Mouse (Mus musculus): ENCODE measurements around the gene Hapln1. TPM values are rescaled to one million over a fixed set of nuclear protein-coding genes. Genes with fewer than 3 reads are reported as not detected.

Hapln1 gene
- 10 to 100 TPM in 1 of 2 experiments, 1 to 10 TPM in 1; 3.6 to 10.1 TPM for total RNA-seq (2021)
- long read RNA-seq, experiment 1, full-length matches to known transcripts, result 1 of 1 reads
- long read RNA-seq, experiment 1, partial matches to known transcripts, result 0 of 1 reads
- long read RNA-seq, experiment 1, other reads (novel, unspliced or antisense), result 0 of 1 reads
- long read RNA-seq, experiment 2, full-length matches to known transcripts, result 1 of 1 reads
- long read RNA-seq, experiment 2, partial matches to known transcripts, result 0 of 1 reads
- long read RNA-seq, experiment 2, other reads (novel, unspliced or antisense), result 0 of 1 reads

DNA sequence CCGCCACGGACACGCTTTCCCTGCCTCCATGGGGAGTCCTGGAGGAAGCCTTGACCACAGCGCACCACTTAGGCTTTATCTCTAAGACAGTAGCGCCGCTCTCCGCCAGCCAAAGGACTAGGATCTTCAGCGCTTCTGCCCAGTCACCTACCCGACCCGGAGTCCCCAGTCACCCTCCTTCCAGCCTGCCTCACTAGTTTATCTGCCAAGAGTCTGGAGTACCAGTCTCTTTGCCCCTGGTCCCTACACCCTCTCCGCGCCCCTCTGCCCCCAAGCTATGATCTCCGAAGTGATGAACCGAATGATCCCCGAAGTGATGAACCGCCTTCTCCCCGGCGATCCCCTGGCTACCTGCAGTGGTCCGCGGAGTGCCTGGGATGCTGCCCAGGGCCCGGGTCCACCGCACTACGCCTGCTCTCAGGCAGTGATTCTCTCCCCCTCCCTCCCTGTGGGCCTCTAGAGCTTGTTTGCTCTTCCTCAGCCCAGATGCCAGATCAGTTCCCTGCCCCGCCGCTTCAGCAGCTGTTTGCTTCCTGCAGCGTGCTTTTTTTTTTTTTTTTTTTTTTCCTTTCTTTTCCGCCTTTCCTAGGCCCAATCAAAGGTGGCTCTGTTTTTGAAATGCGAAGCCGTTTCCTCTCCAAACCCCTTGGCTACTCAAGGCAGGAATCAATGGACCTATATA lies at the start of gene Hapln1:
TSS of gene Hapln1 (plus strand) at position 592 of the 682 bp plus-strand sequence.
- DNase-seq, result peak; percentile 58 to 65

DNA sequence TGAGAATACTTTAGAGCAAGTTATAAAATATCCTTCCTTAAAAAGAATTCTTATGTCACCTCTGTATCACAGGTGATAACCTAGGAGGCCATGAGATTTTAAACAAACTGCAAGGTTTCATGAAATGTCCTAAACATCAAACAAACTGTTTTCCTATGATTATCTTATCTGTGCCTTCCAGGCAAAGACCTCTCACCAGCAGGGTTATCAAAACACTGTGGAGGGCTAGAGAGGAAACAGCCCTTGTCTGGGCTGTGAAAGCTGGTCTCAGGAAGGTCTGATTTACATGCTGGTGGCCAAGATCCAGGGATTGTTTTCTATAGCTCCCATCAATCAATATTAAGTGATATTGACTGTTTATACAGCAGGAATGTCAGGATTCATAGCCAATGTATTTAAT lies 46.4 kb upstream of the Hapln1 start:
- peak in 1 of 2 experiments; percentile 15 for DNase-seq

DNA sequence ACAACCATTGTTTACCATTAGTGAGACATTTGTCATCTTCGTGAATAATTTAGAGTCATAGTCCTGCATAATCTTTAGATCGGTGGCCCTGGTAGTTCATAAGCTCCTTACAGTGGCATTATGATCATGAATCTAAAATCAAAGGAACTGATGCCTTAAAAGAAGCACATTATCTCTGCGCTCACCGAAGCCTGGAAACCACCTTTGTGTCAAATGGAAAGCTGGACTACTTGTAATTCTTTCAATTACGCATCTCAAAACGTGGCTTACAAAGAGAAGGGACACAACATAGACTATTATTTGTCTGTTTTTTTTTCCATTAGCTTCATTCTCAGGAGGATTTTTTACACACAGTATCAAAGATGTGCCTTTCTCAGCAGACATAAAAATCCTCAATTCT lies 45.9 kb upstream of the Hapln1 start:
- no peak for DNase-seq

DNA sequence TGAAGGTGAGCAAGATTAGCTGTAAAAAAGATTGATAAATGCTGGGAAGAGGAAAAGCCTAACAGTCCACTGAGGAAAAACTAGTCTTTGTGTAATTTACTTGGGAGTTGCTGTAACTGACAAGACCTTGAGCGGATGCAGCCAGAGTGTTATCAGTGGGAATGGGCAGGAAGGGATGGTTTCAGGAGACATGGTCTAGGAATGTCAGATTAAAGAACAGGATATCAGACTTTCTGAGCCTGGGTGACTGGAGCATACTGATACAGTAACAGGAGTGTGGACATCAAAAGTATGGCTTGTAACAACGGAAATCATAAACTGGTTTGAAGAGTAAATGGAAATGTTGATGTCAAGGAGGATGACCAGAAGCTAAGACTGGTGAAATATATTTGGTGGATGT lies 43.0 kb upstream of the Hapln1 start:
- no peak for DNase-seq

DNA sequence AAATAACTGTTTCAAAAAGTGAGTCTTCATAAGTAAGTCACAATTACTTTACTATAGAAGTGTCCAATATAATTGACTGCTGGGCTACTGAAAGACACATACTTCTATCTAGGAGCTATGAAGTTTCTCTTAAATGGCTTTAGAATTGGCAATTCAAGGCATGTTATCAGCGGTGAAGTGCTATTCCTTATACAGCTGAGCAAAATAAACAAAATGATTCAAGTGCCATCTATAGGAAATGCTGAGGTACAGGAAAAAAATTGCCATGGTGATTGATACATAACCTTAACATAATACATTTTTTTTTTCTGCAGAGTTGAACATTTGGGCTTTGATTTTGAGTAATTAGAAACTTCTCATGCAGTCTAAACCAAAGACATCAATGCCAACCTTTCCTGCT lies 40.2 kb upstream of the Hapln1 start:
- DNase-seq, result no peak

DNA sequence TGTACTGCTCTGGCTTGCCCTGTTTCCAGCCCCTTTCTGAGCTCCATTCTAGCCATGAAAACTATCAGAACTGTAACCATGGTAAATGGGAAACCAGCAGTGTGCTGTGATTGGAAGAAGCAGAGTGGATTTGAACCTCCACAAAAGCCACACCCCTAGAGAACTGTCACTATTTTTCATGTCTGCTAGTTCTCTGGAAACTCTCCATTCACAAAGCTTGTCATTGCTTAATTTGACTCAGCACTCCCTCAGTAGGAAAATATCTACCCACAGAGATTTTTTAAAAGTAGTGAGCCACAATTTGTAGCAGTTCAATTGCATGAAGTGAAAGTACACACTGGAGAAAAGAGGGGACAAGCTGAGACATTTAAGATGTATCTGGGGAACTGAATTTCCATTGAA lies 18.1 kb upstream of the Hapln1 start:
- no peak for DNase-seq

DNA sequence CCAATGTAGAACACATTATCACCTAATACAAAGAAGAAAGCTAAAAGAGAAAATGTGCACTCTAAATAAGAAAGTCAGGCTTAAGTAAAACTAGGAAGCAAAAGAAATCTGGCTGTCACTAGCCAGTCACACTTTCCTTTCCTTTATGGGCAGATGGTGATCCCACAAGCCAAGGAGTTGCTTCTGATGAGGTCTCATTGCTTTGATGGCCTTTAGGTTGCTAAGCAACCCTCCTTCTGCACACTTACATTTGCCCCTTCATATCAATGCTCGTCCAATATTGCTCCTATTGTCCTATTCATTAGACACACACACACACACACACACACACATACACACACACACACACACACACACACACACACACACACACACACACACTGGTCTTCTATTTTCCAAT lies 10.9 kb upstream of the Hapln1 start:
- no peak for DNase-seq

DNA sequence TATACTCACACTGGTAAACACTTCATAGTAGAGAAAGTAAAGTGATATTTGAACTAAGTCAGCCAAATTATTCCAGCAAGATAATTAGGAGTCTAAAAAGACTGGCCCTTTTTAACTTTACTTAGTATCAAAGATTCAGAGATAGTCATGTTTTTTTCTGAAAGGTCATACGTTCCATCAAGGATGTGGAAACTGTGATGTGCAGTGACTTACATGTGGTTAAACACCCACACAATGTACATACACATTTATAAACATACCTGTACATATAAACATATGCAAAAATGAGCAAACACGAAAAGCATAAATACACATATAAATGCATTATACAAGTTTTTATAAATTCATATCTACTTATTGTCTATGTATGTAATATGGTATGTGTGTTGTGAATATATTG lies 9.2 kb upstream of the Hapln1 start:
- no peak for DNase-seq

DNA sequence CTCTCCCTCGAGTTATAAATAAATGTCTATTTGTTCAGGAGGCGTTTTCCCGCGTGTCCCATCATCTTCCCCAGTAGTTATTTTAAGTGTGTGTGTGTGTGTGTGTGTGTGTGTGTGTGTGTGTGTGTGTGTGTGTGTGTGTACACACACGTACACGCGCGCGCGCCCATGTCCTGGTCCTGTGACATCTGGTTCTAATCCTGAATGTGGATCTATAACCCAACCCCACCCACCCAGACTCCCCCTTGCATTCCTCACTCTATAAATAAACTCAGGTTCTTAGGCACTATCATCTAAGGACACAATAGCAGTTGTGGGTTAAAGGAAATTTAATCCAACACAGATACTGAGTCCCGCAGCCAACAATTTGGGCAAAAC lies 280 bp downstream of the Hapln1 start:
- no peak for DNase-seq

DNA sequence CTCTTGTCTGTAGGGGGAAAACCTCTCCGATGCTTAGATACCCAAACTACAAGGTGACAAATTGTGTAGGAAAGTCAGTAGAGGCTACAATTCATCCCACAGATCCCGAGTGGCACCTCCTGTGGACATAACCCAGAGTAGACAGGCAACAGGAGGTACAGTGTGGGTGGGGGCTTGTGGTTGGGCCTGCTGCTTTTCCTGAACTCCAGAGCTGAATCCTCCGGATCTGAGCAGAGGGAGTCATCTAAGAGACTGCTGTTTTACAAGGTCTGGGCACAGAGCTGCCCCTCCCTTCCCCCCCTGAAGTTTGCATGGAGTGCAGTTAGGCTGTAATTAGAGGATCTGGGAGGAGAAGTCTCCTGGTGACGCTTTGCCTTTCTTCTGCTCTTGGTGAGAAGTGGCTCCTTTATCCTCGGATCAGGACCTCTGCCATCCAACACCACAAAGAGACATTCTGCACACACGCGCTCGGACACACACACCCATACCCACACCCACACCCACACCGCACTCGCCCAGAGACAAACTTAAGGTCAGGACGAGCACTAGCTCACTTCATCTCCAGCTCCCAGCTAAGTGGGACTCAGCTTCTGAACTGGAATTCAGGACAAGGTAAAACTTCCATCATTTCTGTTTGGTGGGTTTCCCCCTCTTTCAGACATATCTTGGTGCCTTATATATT lies 846 bp downstream of the Hapln1 start:
- DNase-seq, result peak in 1 of 2 experiments; percentile 4

DNA sequence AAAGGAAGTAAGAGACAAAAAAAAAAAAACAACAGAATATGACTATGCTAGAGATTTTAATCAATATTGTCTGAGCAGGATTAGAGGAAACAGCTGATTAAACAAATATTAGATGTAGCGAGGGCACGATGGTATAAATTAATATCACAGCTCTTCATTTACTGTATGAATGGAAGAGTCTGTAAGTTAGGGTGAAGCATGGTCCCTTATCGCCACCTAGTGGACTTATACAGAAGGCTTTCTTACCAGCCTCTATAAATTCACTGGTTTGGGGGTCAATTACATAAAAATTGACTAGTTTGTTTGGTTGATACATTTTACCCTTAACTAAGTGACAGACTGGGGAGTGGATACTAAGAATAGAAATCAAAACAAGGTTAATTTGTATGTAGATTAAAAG lies 3.4 kb downstream of the Hapln1 start:
- peak in 1 of 2 experiments; percentile 41 for DNase-seq

DNA sequence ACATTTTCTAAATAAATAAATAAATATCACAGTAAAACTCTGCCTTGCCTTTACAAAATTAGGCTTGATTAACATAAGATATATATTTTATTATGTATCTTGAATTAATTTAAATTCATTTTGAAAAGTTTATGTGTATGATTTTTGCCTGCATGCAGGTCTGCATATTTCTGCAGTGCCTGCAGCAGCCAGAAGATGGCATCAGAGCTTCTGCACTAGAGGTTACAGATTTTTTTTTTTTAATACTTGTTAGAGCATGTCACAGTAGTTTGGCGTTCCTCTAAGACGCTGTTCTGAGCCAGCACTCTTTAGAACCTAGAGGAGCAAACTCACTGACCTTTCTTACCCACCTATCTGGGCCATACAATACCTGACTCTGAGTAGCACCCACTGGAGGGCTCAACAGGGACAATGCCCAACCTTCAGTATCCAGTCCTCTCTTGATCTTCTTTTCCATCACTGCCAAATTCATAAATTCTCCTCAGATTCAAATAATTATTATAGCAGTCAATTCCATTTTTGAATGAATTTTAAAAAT lies 8.7 kb downstream of the Hapln1 start:
- DNase-seq, result peak; percentile 61 to 64

DNA sequence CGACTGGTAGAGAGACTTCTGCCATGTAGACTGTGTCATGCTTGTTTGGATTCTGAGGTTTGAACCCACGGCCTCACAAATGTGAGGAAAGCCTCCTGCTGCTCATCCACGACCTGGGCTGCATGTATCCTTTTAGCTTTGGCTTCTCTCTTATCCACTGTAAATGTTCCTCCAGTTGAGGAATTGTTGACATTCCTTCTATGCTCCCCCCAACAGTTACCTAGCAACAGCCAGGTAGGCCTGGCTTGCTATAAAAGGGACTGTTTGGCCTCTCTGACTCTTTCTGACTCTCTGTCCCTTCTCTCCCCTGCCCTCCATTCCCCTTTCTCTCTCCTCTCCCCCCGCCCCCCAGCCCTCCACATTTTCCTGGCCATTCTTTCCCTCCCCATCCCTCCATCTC lies 9.9 kb downstream of the Hapln1 start:
- no peak for DNase-seq

DNA sequence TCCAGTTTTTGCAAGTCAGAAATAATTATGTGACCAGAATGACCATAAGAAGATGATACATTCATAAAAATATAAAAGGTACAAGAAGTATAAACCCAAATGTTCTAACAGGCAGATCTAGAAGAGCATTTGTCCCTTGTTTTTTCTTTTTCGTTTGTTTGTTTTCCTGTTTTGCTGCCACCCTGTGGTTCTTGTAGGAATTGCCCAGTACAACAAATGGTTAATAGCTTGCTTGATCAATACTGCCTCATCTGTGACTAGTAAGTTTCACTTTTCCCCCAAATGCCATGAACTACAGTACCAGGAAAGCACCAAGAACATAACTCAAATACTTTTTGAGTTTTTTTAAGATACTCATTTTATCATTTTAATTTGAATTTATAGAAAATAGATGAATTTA lies 11.9 kb downstream of the Hapln1 start:
- DNase-seq, result no peak

DNA sequence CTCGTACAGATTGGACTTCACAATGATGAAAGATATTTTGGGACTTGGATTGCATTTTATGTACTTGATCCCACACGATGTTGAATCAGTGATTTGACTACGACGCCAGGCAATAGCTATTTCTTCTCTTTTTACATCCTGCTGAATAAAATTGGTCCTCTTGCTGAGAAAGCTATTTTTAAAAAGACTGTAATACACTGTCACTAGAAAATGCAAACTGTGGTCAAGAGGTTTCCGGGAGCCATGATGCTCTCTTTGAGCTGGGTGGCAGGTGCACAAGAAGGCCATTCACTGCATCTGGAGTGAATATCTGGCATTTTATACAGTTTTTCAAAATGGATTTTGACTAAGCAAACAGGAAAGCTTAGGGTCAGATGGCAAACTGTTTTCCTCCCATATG lies 24.9 kb downstream of the Hapln1 start:
- no peak for DNase-seq

DNA sequence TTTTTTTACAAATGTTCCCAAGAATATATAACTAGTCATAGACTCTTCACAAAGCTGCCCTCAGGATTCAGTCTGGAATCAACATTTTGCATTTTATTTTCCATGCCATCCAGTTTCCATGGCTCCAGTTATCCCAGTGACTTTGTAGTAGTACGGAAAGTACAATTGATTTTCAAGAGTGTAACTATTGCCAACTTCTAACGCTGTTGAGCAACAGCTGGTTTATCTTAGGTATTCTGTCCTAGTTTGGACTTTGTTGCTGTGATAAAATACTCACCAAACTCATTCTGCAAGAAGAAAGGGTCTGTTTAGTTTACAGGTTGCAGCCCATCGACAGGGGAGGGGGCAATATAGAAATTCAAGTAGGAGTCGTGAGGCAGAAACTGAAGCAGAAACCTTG lies 26.7 kb downstream of the Hapln1 start:
- DNase-seq, result no peak

DNA sequence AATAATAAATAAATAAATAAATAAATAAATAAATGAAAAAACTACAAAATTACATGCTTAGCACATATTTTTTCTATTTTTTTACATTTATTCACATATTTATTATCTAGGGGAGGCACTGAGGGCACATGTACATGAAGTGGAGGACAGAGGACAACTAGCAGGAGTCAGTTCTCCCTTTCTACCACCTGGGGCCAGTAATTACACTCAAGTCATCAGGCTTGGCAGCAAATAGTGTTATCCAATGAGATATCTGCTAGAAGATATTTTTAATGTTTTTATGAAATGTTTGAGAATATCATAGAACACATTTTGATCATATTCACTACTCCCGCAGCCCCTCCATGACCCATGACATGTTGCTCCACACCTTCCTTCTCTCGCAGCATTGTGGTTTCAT lies 39.5 kb downstream of the Hapln1 start:
- no peak for DNase-seq

DNA sequence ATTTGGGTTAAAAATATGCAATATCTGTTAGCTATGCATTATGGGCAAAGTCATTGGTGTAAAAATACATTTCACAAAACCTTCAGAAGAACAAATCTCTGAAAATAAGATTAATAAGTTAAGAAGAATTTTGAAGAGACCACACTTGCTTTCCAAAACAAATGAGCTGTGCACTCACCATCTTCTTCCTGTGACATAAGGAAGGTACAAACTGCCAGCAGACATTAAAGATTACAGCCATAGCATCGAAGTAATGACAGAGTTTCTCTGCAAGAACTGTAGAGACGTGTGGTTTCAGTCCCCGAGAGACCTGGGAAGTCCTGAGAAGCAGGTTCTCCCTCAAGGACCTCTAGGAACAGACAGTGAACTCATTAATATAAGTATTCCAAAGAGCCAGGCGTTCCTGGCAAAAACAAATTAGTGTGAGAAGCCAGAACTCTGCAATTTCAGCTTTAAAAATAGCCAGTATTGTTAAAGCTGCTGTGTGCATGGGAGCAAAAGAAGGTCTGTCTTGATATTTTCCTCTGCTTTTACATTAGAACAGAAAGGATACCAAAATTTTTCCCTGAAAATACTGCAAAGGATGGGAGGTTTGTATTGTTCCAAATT lies 43.6 kb downstream of the Hapln1 start:
- no peak for DNase-seq

DNA sequence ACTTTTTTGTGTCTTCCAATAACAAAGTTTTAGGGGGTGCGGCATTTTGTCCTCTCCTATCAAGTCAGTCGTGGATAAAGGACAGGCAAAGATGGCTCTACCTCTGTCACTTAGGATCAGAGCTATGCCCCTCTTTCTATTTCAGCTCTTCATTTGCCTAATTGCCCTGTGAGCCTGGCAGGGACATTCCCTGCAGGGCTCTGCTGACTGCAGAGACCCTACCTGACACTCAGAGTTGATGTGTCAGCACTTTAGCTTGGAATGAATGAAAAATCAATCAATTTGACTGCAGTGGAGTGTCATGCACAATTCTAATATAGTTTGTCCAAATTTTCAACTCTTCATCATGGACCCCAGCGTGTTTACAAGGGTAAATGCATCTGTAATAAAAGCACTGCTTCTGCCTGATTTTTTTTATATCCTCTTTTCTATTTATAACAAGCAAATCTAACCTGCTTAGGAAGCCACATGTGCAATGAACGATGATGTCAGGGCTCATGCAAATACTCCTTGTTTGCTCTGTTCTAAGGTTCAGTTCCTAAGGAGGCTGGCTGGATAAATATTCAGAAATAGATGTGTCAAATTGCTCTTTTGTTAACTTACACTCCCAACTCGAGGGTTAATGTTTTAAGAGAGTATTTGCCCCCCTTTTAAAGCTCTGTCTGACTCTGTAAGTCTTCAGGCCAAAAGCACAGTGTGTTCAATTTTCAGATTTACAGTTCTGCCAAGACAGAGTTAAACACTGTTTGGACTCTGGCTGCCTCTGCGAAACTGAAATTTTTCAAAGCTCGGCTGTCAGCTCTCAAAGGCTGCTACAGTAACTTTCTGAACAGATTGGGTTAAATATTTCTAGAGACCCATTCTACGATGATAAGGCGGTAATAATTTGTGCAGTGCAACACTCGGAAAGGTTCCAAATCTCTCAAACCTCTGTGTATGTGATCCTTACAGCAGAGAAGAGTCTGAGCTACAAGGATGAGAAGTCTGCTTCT lies 44.4 kb downstream of the Hapln1 start:
- no peak for DNase-seq

DNA sequence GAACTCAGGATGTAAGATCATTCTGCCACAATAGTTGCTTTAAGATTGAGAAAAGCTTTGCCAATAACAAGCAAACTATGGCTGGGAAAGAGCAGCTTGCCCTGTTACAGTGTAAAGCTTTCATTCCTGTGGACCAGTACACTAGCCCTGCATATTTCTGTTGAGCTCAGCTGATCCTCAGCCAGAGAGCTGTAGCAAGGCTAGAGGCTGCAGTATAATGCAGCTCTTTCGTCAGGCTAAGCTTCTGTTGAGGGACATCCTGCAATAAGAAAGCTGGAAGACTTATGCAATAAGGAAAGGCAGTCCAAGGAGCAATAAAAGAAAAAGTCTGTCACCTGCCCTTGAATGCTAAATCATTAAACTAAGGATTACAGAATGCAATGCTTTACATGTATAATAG lies 45.5 kb downstream of the Hapln1 start:
- no peak for DNase-seq

DNA sequence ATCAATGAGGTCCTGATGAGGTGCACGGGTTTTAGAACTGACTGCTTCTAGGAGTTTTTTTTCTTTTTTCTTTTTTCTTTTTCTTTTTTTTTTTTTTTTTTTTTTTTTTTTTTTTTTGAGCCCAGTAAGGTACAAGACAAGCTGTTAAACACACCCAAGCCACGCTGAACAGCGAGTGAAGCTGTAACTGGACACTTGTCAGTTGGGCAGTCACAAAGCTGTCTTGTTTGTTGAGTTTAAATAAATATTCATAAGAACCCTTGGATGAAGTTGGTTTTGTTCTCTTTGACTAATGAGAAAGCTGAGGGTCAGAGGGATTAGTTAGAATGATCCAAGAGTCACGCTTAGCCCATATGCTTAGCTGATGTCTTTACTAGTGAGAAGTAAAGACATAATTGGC lies 55.5 kb downstream of the Hapln1 start:
- DNase-seq, result no peak

DNA sequence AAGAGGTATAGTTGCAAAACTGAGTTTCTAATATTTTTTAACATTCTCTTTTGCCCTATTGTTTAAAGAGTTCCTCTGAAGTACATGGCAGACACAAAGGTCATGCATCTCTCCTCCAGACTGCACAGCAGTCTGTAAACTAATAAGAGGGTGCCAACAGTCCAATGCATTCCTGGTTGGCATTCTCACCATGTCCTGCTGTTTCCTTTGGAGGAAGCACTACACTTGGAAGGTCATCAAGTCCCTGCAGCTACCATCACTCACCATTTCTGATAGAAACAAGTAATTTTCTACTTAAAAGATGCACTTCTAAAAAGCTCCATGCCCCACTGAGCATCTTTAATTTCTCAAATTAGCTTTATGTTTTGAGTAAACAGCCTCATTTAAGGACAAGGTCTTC lies 57.8 kb downstream of the Hapln1 start:
- no peak for DNase-seq
